Mouse (Mus musculus) CH12.LX (cell line): ENCODE measurements around the gene Samd4b. TPM values are rescaled to one million over a fixed set of nuclear protein-coding genes. Genes with fewer than 3 reads are reported as not detected.

Experiments used
- DNase-seq: peaks from one replicate; pipeline ENCODE4 v3.0.0-alpha.2; 2013; ENCODE audit errors: extremely low read depth
- H3K27ac ChIP-seq: 2 replicates; pipeline ENCODE4 v1.5.1; 2012; ENCODE audit warnings: low read depth, mild to moderate bottlenecking, control low read depth, moderate library complexity; ENCODE audit not compliant: insufficient read depth
- H3K27me3 ChIP-seq: replicated peaks from 2 replicates; pipeline ENCODE3; 2012; ENCODE audit warnings: inconsistent platforms
- H3K36me3 ChIP-seq, 2 experiments: replicated peaks in 1 of 2; 2 replicates each; pipeline versions ENCODE3 to v1.6.1; 2012; ENCODE audit warnings: inconsistent platforms in 1 of 2, low read length in 1 of 2, mild to moderate bottlenecking in 1 of 2, mixed read lengths in 1 of 2, moderate library complexity in 1 of 2; ENCODE audit not compliant: control insufficient read depth in 1 of 2, insufficient read depth in 1 of 2
- H3K4me1 ChIP-seq, 2 experiments: 2 replicates each; pipeline ENCODE4 v1.6.1; 2012; ENCODE audit warnings: inconsistent platforms in 1 of 2, moderate library complexity in 1 of 2; ENCODE audit not compliant: insufficient read depth in 2 of 2, control insufficient read depth in 1 of 2
- H3K4me2 ChIP-seq: 2 replicates; pipeline ENCODE4 v1.6.1; 2012; ENCODE audit warnings: low read depth, mild to moderate bottlenecking, control low read depth; ENCODE audit not compliant: poor library complexity, insufficient read depth, severe bottlenecking
- H3K4me3 ChIP-seq, 3 experiments: fragments of 150-350 bp in 1 of 3; sonication (generic) in 1 of 3; replicated peaks in 1 of 3; 2 replicates each; pipeline versions ENCODE3 to v1.5.1; 2011 to 2012; ENCODE audit warnings: low read depth in 2 of 3, low read length in 2 of 3, mild to moderate bottlenecking in 2 of 3, moderate library complexity in 2 of 3, control low read depth in 1 of 3, improper control_type of control experiment in 1 of 3, inconsistent platforms in 1 of 3, mixed read lengths in 1 of 3; ENCODE audit not compliant: poor library complexity in 1 of 3
- H3K79me2 ChIP-seq: replicated peaks from 2 replicates; pipeline ENCODE4 v1.6.1; 2012; ENCODE audit warnings: mild to moderate bottlenecking, moderate library complexity; ENCODE audit not compliant: control insufficient read depth, poor library complexity, insufficient read depth, severe bottlenecking; ENCODE audit errors: extremely low read depth
- H3K9ac ChIP-seq: 2 replicates; pipeline ENCODE4 v1.6.1; 2012; ENCODE audit warnings: low read depth, mild to moderate bottlenecking, control low read depth, moderate library complexity; ENCODE audit not compliant: insufficient read depth
- H3K9me3 ChIP-seq: replicated peaks from 2 replicates; pipeline ENCODE3; 2012; ENCODE audit warnings: low read length, inconsistent platforms, mixed read lengths
- BHLHE40 ChIP-seq: IDR thresholded peaks from 2 replicates; pipeline ENCODE4 v1.6.1; 2011; ENCODE audit warnings: mild to moderate bottlenecking, low read depth, low read length, improper control_type of control experiment
- CHD1 ChIP-seq: IDR thresholded peaks from 2 replicates; pipeline ENCODE4 v1.6.1; 2012; ENCODE audit warnings: low read depth, low read length, improper control_type of control experiment, inconsistent platforms
- CHD2 ChIP-seq: IDR thresholded peaks from 2 replicates; pipeline ENCODE4 v1.6.1; 2011; ENCODE audit warnings: low read length, improper control_type of control experiment
- CTCF ChIP-seq, 2 experiments: IDR thresholded peaks in 1 of 2; conservative IDR thresholded peaks in 1 of 2; 2 replicates each; pipeline ENCODE4 v1.5.1; 2011 to 2012; ENCODE audit warnings: low read depth in 2 of 2, low read length in 2 of 2, improper control_type of control experiment in 1 of 2, inconsistent platforms in 1 of 2, mild to moderate bottlenecking in 1 of 2, moderate library complexity in 1 of 2
- E2F4 ChIP-seq: IDR thresholded peaks from 2 replicates; pipeline ENCODE4 v1.6.1; 2011; ENCODE audit warnings: low read depth, low read length, improper control_type of control experiment; ENCODE audit not compliant: insufficient replicate concordance
- ELF1 ChIP-seq: IDR thresholded peaks from 2 replicates; pipeline ENCODE4 v1.6.1; 2014; ENCODE audit warnings: low read depth, mild to moderate bottlenecking, inconsistent platforms, low read length, improper control_type of control experiment
- EP300 ChIP-seq: IDR thresholded peaks from 2 replicates; pipeline ENCODE4 v1.6.1; 2011; ENCODE audit warnings: low read length, improper control_type of control experiment
- ETS1 ChIP-seq: conservative IDR thresholded peaks from 2 replicates; pipeline ENCODE4 v1.6.1; 2012; ENCODE audit warnings: low read depth, mild to moderate bottlenecking, inconsistent platforms, low read length, improper control_type of control experiment, moderate library complexity
- GABPA ChIP-seq: IDR thresholded peaks from 2 replicates; pipeline ENCODE4 v1.6.1; 2012; ENCODE audit warnings: low read depth, low read length, improper control_type of control experiment, inconsistent platforms; ENCODE audit not compliant: insufficient replicate concordance
- HCFC1 ChIP-seq: IDR thresholded peaks from 2 replicates; pipeline ENCODE4 v1.6.1; 2012; ENCODE audit warnings: low read depth, mild to moderate bottlenecking, inconsistent platforms, low read length, improper control_type of control experiment
- IRF4 ChIP-seq: IDR thresholded peaks from 2 replicates; pipeline ENCODE4 v1.6.1; 2014; ENCODE audit warnings: low read depth, mild to moderate bottlenecking, inconsistent platforms, low read length, improper control_type of control experiment
- JUN ChIP-seq: IDR thresholded peaks from 2 replicates; pipeline ENCODE4 v1.6.1; 2011; ENCODE audit warnings: low read depth, mild to moderate bottlenecking, low read length, improper control_type of control experiment, moderate library complexity; ENCODE audit not compliant: insufficient read depth
- JUND ChIP-seq: conservative IDR thresholded peaks from 2 replicates; pipeline ENCODE4 v1.6.1; 2011; ENCODE audit warnings: low read depth, low read length, improper control_type of control experiment
- KAT2A ChIP-seq: IDR thresholded peaks from 2 replicates; pipeline ENCODE4 v1.6.1; 2012; ENCODE audit warnings: low read length, improper control_type of control experiment, inconsistent platforms; ENCODE audit not compliant: insufficient replicate concordance
- MAFK ChIP-seq: IDR thresholded peaks from 2 replicates; pipeline ENCODE4 v1.6.1; 2011; ENCODE audit warnings: low read length, improper control_type of control experiment; ENCODE audit not compliant: insufficient replicate concordance
- MAX ChIP-seq: IDR thresholded peaks from 2 replicates; pipeline ENCODE4 v1.6.1; 2011; ENCODE audit warnings: low read length, improper control_type of control experiment
- MAZ ChIP-seq: IDR thresholded peaks from 2 replicates; pipeline ENCODE4 v1.6.1; 2012; ENCODE audit warnings: low read depth, mild to moderate bottlenecking, inconsistent platforms, low read length, improper control_type of control experiment, moderate library complexity
- MXI1 ChIP-seq: IDR thresholded peaks from 2 replicates; pipeline ENCODE4 v1.6.1; 2011; ENCODE audit warnings: mild to moderate bottlenecking, low read depth, low read length, improper control_type of control experiment
- MYC ChIP-seq: IDR thresholded peaks from 2 replicates; pipeline ENCODE4 v1.6.1; 2011; ENCODE audit warnings: low read depth, mild to moderate bottlenecking, improper control_type of control experiment, low read length
- NELFE ChIP-seq: IDR thresholded peaks from 2 replicates; pipeline ENCODE4 v1.6.1; 2011; ENCODE audit warnings: low read depth, low read length, improper control_type of control experiment
- NRF1 ChIP-seq: IDR thresholded peaks from 2 replicates; pipeline ENCODE4 v1.6.1; 2014; ENCODE audit warnings: low read depth, mild to moderate bottlenecking, inconsistent platforms, low read length, improper control_type of control experiment, moderate library complexity
- PAX5 ChIP-seq: IDR thresholded peaks from 2 replicates; pipeline ENCODE4 v1.6.1; 2012; ENCODE audit warnings: low read length, inconsistent platforms, mixed read lengths
- POLR2A ChIP-seq: IDR thresholded peaks from 2 replicates; pipeline ENCODE4 v1.6.1; 2011; ENCODE audit warnings: low read depth, mild to moderate bottlenecking, improper control_type of control experiment, low read length
- POLR2AphosphoS2 ChIP-seq: IDR thresholded peaks from 2 replicates; pipeline ENCODE4 v1.6.1; 2011; ENCODE audit warnings: low read depth, low read length, improper control_type of control experiment
- RCOR1 ChIP-seq: conservative IDR thresholded peaks from 2 replicates; pipeline ENCODE4 v1.6.1; 2012; ENCODE audit warnings: low read depth, mild to moderate bottlenecking, inconsistent platforms, low read length, improper control_type of control experiment
- SIN3A ChIP-seq: IDR thresholded peaks from 2 replicates; pipeline ENCODE4 v1.6.1; 2012; ENCODE audit warnings: low read length, improper control_type of control experiment, inconsistent platforms
- SMC3 ChIP-seq: IDR thresholded peaks from 2 replicates; pipeline ENCODE4 v1.6.1; 2011; ENCODE audit warnings: low read depth, low read length, improper control_type of control experiment
- TBP ChIP-seq: conservative IDR thresholded peaks from 2 replicates; pipeline ENCODE4 v1.6.1; 2011; ENCODE audit warnings: low read depth, low read length, improper control_type of control experiment
- TCF12 ChIP-seq: IDR thresholded peaks from 2 replicates; pipeline ENCODE4 v1.6.1; 2014; ENCODE audit warnings: low read depth, mild to moderate bottlenecking, inconsistent platforms, low read length, improper control_type of control experiment
- UBTF ChIP-seq: IDR thresholded peaks from 2 replicates; pipeline ENCODE4 v1.6.1; 2012; ENCODE audit warnings: low read depth, mild to moderate bottlenecking, inconsistent platforms, low read length, improper control_type of control experiment, moderate library complexity
- USF1 ChIP-seq: IDR thresholded peaks from 2 replicates; pipeline ENCODE4 v1.6.1; 2014; ENCODE audit warnings: low read depth, mild to moderate bottlenecking, inconsistent platforms, low read length, improper control_type of control experiment
- USF2 ChIP-seq: conservative IDR thresholded peaks from 2 replicates; pipeline ENCODE4 v1.6.1; 2011; ENCODE audit warnings: low read depth, low read length, improper control_type of control experiment
- ZC3H11A ChIP-seq: IDR thresholded peaks from 2 replicates; pipeline ENCODE4 v1.6.1; 2012; ENCODE audit warnings: low read depth, mild to moderate bottlenecking, inconsistent platforms, low read length, improper control_type of control experiment
- ZMIZ1 ChIP-seq: IDR thresholded peaks from 2 replicates; pipeline ENCODE4 v1.6.1; 2012; ENCODE audit warnings: low read depth, mild to moderate bottlenecking, inconsistent platforms, low read length, improper control_type of control experiment
- ZNF384 ChIP-seq: IDR thresholded peaks from 2 replicates; pipeline ENCODE4 v1.6.1; 2012; ENCODE audit warnings: low read depth, low read length, improper control_type of control experiment, inconsistent platforms
- dilution Hi-C: fragments of 300-500 bp; cut with MboI; formaldehyde crosslinking; loops from 2 replicates; pipeline ENCODE4 v1.14.3; 2020; ENCODE audit warnings: low sequenced_read_pairs; ENCODE audit not compliant: extremely low pct_unique_long_range_greater_than_20kb, extremely low pct_ligation_motif_present
- in situ Hi-C: fragments of 300-500 bp; cut with MboI; formaldehyde crosslinking; loops from 3 replicates; pipeline ENCODE4 v1.14.3; 2019; ENCODE audit warnings: low sequenced_read_pairs, low pct_ligation_motif_present, low pct_unique_long_range_greater_than_20kb, mixed read lengths
- polyA plus RNA-seq: library from polyadenylated mRNA; unstranded; fragments of >175 nt; gene quantifications from 2 replicates; pipeline ENCODE4 v1.2.1, GENCODE M21; 2012; ENCODE audit warnings: low read depth; ENCODE audit not compliant: insufficient read length
- total RNA-seq, 2 experiments: library from RNA; depleted of rRNA; stranded (reverse); fragments of 300-350 nt in 1 of 2; fragments of >200 nt in 1 of 2; gene quantifications; 2 replicates each; pipeline ENCODE4 v1.2.3; 2012 to 2014

Samd4b gene
- total and polyA plus RNA-seq, 3 experiments, result 3.7 to 24.6 (median 10.0) TPM

GRCm38 (mm10) chr7:28446446-28446845 lies 151.5 kb downstream of the Samd4b start (continued):
- TF ChIP-seq POLR2AphosphoS2 (no peak), USF1 (no peak), HCFC1 (no peak), EP300 (no peak), TCF12 (peak; percentile 80; the same call in 1 of the 2 replicates), JUND (no peak)

DNA sequence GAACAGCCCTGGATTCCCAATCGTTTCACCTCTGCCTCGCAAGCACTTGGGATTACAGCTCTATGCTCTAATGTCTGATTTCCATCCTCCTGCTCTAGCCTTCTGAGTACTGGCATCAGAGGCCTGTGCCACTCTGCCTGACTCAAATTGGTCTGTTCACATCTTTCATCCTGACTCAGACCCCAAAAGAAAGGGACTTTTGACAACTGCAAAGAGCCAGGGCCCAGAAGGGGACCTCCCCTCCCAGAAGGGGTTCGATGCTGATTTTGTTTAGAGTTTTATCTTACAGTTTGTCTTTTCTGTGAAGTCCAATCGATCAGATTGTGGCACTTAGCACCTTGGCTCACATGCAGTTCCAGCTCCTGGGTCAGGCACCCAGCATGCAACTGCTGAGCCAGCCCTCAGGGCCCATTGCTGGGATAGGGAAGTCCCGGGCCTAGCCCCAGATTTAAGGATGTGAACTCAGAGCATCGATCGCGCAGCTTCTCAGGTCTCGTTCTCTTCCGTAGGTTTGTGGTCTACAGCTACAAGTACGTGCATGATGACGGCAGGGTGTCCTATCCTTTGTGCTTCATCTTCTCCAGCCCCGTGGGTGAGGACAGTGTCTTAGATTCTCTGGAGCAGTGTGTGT lies 153.5 kb downstream of the Samd4b start:
- peak overlapping the region; percentile 46 for H3K4me2 ChIP-seq
- dilution Hi-C loops, result no loop called here
- H3K27me3 ChIP-seq, result no peaks in the 10 kb centered on the region
- in situ Hi-C loops, result no loop called here
- H3K79me2 ChIP-seq, result no peaks in the 10 kb centered on the region
- peaks cover 16 to 66% of the 10 kb centered on the region in 2 experiments for H3K4me1 ChIP-seq
- peak overlapping the region; percentile 7; the same call in 1 of the 2 replicates for H3K9ac ChIP-seq
- H3K27ac ChIP-seq, result peak overlapping the region; percentile 60
- no peaks in the 10 kb centered on the region for H3K9me3 ChIP-seq
- peak overlapping the region in 1 of 3 experiments; percentile 9 for H3K4me3 ChIP-seq
- peaks cover 0 to 16% of the 10 kb centered on the region in 2 experiments for H3K36me3 ChIP-seq
- peak; percentile 79 for DNase-seq
- TF ChIP-seq MAX, result no peak
- TF ChIP-seq USF1, result no peak
- peak; percentile 21; the same call in 1 of the 2 replicates for TF ChIP-seq JUN
- TF ChIP-seq UBTF, result no peak
- TF ChIP-seq MXI1, result no peak
- no peak for TF ChIP-seq MYC
- no peak for TF ChIP-seq PAX5
- peak; percentile 40; the same call in 1 of the 2 replicates for TF ChIP-seq MAFK
- TF ChIP-seq KAT2A, result no peak
- peak; percentile 95 for TF ChIP-seq IRF4
- no peak; the same call in 1 of the 2 replicates for TF ChIP-seq NRF1
- no peak for TF ChIP-seq POLR2A
- TF ChIP-seq GABPA, result no peak
- TF ChIP-seq EP300, result peak; percentile 76
- 0 out of 2 replicates have a peak, but pooled peaks have one; percentile 16 for TF ChIP-seq NELFE
- TF ChIP-seq E2F4, result no peak
- TF ChIP-seq ETS1, result peak; percentile 19; the same call in 1 of the 2 replicates
- TF ChIP-seq ZC3H11A, result no peak
- TF ChIP-seq CHD1, result peak; percentile 57; the same call in 1 of the 2 replicates
- TF ChIP-seq TBP, result no peak
- TF ChIP-seq JUND, result no peak; the same call in 1 of the 2 replicates
- no peak for TF ChIP-seq CHD2
- peak; percentile 73 for TF ChIP-seq MAZ
- no peak; the same call in 1 of the 2 replicates for TF ChIP-seq SIN3A
- TF ChIP-seq RCOR1, result 0 out of 2 replicates have a peak, but pooled peaks have one; percentile 16
- TF ChIP-seq SMC3, result no peak
- TF ChIP-seq TCF12, result 0 out of 2 replicates have a peak, but pooled peaks have one; percentile 24
- peak; percentile 54; the same call in 1 of the 2 replicates for TF ChIP-seq BHLHE40
- TF ChIP-seq ZMIZ1, result 0 out of 2 replicates have a peak, but pooled peaks have one; percentile 39
- no peak for TF ChIP-seq USF2
- no peak for TF ChIP-seq CTCF (conservative IDR thresholded peaks at IDR 0.05 in 1 of 2, IDR thresholded peaks at IDR 0.05 in 1 of 2; ENCODE audit: low read depth in 2 of 2, low read length in 2 of 2)
- TF ChIP-seq ZNF384, result no peak
- no peak for TF ChIP-seq POLR2AphosphoS2
- TF ChIP-seq HCFC1, result no peak
- peak; percentile 43; the same call in 1 of the 2 replicates for TF ChIP-seq ELF1
